Mouse (Mus musculus): ENCODE results near the gene Ccdc113. TPM values are rescaled to one million over a fixed set of nuclear protein-coding genes. Genes with fewer than 3 reads are reported as not detected.

Ccdc113 gene
- polyA plus RNA-seq, 1 experiment = not detected

DNA sequence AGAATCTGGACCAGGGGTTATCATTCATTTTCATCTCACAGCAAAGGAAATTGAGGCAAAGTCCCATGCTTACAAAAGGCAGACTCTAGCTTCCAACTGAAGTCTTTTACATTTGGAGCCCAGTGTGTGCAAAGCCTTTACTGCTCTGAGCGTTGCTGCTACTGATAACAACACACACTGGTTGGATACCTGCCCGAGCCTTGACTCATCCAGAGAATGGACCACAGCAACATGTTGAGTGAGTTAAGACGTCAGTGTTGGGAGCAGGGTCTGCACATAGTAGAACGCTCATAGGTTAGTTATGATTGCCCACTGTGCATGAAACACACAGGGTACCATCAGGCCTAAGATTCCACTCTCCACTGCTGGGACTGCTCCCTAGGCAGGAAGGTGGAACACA is 9.9 kb upstream of the Ccdc113 start:
- Histone ChIP-seq H3K27ac (ENCODE audit: insufficient read depth, low read depth, low read length) (no peak overlapping the region), H3K4me3 (ENCODE audit: insufficient read depth, low read depth, low read length) (no peak overlapping the region), H3K4me1 (ENCODE audit: control insufficient read depth, insufficient read depth, low read length) (no peaks in the 10 kb centered on the region)
- TF ChIP-seq POLR2A (IDR thresholded peaks at IDR 0.05; ENCODE audit: insufficient read depth, low read depth, low read length) = no peak
- no peak for TF ChIP-seq CTCF (IDR thresholded peaks at IDR 0.05; ENCODE audit: insufficient read depth, low read depth, low read length)
- WGBS = 90% methylated on average over 4 of the region's 4 CpGs

DNA sequence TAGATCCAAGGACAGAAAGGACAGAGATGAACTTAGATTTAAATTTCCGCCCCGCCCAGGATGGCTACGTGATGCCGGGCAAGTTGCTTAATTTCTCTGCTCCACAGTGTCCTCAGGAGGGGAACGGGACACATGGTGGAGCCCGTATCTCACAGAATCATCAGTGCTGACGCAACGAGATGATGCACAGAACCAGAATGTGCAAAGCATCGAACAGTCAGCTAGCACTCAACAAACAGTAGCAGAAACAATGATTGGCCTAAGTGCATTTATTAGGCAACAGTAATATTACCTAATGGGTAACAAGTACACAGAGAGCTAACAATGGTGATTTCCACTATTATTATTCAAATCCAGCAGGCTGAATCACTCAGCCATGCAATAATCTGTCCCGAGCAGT is 5.7 kb upstream of the Ccdc113 start:
- TF ChIP-seq POLR2A (IDR thresholded peaks at IDR 0.05; ENCODE audit: insufficient read depth, low read depth, low read length) (no peak), CTCF (IDR thresholded peaks at IDR 0.05; ENCODE audit: insufficient read depth, low read depth, low read length) (no peak)
- 76% methylated on average over 10 of the region's 10 CpGs for WGBS
- Histone ChIP-seq H3K4me1 (ENCODE audit: control insufficient read depth, insufficient read depth, low read length) (no peaks in the 10 kb centered on the region), H3K4me3 (ENCODE audit: insufficient read depth, low read depth, low read length) (no peak overlapping the region), H3K27ac (ENCODE audit: insufficient read depth, low read depth, low read length) (no peak overlapping the region)

DNA sequence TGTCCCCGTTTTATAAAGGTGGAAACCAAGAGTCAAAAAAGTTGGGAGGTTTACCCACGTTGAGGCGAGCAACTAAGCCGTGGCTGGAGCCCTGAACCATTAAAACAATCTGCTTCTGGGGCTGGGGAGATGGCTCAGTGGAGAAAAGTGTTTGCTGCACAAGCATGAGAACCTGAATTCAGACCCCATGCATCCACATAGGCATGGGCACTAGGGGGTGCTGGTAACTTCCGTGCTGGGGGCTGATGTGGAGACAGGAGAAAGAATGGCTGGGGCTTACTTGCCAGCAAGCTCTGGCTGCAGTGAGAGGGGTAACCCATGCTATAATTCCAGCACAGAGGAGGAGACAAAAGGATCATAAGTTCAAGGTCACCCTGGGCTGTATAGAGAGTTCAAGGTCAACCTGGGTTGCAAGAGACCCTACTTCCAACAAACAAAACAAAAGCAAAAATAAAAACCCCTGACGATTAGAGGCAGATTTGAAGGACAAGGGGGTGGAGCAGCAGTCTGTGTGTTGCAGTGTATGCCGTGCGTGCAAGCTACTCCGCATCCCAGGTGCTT is 5.1 kb upstream of the Ccdc113 start:
- TF ChIP-seq CTCF (IDR thresholded peaks at IDR 0.05; ENCODE audit: insufficient read depth, low read depth, low read length) (no peak), POLR2A (IDR thresholded peaks at IDR 0.05; ENCODE audit: insufficient read depth, low read depth, low read length) (no peak)
- Histone ChIP-seq H3K4me1 (ENCODE audit: control insufficient read depth, insufficient read depth, low read length) (peaks cover 1% of the 10 kb centered on the region), H3K4me3 (ENCODE audit: insufficient read depth, low read depth, low read length) (no peak overlapping the region), H3K27ac (ENCODE audit: insufficient read depth, low read depth, low read length) (no peak overlapping the region)
- 68% methylated on average over 9 of the region's 9 CpGs for WGBS

DNA sequence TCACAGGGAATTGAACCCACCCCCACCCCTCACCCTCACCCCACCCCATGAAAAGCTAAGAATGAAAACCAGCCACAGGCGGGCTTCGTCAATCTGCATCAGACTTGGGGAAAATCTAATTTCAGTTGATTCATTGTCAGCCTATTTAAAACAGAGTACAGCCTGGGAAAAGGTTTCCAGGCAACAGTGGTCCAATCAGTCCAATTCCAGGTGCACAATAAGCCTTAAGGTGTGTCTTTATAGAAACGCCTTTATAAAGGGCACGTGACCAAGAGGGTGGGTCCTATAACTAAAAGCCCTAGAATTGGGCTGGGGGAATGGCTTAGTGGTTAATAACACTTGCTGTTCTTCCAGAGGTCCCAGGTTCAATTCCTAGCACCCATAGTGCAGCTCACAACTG is 1.7 kb upstream of the Ccdc113 start:
- WGBS = 60% methylated on average over 4 of the region's 4 CpGs
- H3K27ac ChIP-seq (ENCODE audit: insufficient read depth, low read depth, low read length) = no peak overlapping the region
- no peak overlapping the region for H3K4me3 ChIP-seq (ENCODE audit: insufficient read depth, low read depth, low read length)
- H3K4me1 ChIP-seq (ENCODE audit: control insufficient read depth, insufficient read depth, low read length) = peaks cover 7% of the 10 kb centered on the region
- TF ChIP-seq CTCF (IDR thresholded peaks at IDR 0.05; ENCODE audit: insufficient read depth, low read depth, low read length) (no peak), POLR2A (IDR thresholded peaks at IDR 0.05; ENCODE audit: insufficient read depth, low read depth, low read length) (no peak)

DNA sequence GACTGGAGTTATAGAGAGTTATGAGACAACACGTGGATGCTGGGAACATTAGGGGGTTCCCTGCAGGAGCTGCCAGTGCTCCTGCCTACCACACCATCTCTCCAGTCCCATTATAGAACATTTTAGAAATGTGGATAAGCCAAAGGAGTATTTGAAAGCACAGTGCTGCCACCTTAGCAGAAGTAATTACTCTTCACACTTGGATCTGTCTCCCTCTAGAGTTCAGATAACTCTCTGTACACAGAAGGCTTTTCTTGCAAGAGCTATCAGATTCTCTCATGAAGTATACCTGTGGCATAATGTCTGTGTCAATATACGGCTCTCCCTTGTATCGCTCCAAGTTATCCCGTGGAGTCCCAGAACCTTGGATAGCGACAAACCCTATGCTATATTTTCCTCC is 5.6 kb downstream of the Ccdc113 start:
- TF ChIP-seq POLR2A (IDR thresholded peaks at IDR 0.05; ENCODE audit: insufficient read depth, low read depth, low read length) (no peak), CTCF (IDR thresholded peaks at IDR 0.05; ENCODE audit: insufficient read depth, low read depth, low read length) (no peak)
- no peak overlapping the region for H3K4me3 ChIP-seq (ENCODE audit: insufficient read depth, low read depth, low read length)
- whole genome bisulfite sequencing = 74% methylated on average over 5 of the region's 5 CpGs
- H3K4me1 ChIP-seq (ENCODE audit: control insufficient read depth, insufficient read depth, low read length) = no peaks in the 10 kb centered on the region
- H3K27ac ChIP-seq (ENCODE audit: insufficient read depth, low read depth, low read length) = no peak overlapping the region

DNA sequence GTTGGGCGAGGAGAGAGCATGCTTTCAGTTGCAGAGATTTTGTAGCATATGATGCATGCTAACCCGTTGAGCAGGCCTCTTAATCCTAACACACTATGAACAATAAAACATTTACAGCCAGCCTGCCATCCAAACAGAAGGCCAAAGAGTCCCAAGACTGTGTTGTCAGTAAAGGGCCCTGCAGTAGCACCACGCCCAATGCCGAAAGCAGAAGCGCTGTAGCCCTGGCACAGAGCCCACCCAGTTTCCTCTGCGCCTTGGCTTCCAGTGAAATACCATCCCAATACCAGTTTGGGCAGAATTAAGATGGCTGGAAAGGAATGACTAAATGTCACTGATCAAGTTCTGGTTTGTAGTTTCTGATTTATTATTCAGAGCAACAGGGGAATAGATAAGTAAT is 8.3 kb downstream of the Ccdc113 start:
- TF ChIP-seq CTCF (IDR thresholded peaks at IDR 0.05; ENCODE audit: insufficient read depth, low read depth, low read length) (no peak), POLR2A (IDR thresholded peaks at IDR 0.05; ENCODE audit: insufficient read depth, low read depth, low read length) (no peak)
- Histone ChIP-seq H3K4me3 (ENCODE audit: insufficient read depth, low read depth, low read length) (no peak overlapping the region), H3K4me1 (ENCODE audit: control insufficient read depth, insufficient read depth, low read length) (no peaks in the 10 kb centered on the region), H3K27ac (ENCODE audit: insufficient read depth, low read depth, low read length) (no peak overlapping the region)
- WGBS = 85% methylated on average over 6 of the region's 6 CpGs

DNA sequence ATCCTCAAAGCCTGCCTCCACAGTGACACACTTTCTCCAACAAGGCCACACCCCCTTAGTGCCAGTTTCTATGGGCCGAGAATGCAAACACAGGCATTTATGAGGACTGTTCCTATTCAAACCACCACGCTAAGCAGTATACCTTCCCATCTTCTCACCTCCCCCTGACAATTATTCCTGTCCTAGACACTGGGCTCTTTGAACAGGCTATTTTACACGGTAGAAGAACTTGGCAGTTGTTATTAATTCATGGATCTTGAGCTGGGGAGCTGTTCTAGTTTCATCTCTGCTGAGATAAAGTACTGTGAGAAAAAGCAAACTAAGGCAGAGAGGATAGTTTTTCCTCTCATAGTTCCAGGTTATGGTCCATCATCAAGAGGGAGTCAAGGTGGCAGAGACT is 9.2 kb downstream of the Ccdc113 start:
- Histone ChIP-seq H3K27ac (ENCODE audit: insufficient read depth, low read depth, low read length) (no peak overlapping the region), H3K4me1 (ENCODE audit: control insufficient read depth, insufficient read depth, low read length) (no peaks in the 10 kb centered on the region), H3K4me3 (ENCODE audit: insufficient read depth, low read depth, low read length) (no peak overlapping the region)
- TF ChIP-seq POLR2A (IDR thresholded peaks at IDR 0.05; ENCODE audit: insufficient read depth, low read depth, low read length) (no peak), CTCF (IDR thresholded peaks at IDR 0.05; ENCODE audit: insufficient read depth, low read depth, low read length) (no peak)
- 68% methylated on average over 3 of the region's 3 CpGs for WGBS

DNA sequence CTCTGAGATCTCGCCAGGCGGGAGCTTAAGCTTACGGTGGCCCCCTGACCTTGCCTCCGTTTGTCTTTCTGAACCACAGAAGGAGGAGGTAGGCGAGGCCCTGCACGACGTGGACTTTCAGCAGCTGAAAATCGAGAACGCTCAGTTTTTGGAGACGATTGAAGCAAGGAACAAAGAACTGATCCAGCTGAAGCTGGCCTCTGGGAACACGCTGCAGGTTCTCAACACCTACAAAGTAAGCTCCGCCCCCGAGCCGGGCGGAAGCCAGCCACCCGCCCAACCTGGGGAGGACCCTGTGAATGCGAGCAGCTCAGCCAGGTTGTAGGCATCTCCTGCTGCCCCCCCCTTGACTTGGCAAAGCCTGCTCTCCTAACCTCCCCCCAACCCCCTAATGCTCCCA is 11.9 kb downstream of the Ccdc113 start:
- Histone ChIP-seq H3K4me3 (ENCODE audit: insufficient read depth, low read depth, low read length) (no peak overlapping the region), H3K27ac (ENCODE audit: insufficient read depth, low read depth, low read length) (no peak overlapping the region), H3K4me1 (ENCODE audit: control insufficient read depth, insufficient read depth, low read length) (peaks cover 7% of the 10 kb centered on the region; the same call in 1 of the 2 replicates)
- TF ChIP-seq CTCF (IDR thresholded peaks at IDR 0.05; ENCODE audit: insufficient read depth, low read depth, low read length) (no peak), POLR2A (IDR thresholded peaks at IDR 0.05; ENCODE audit: insufficient read depth, low read depth, low read length) (no peak)
- WGBS = 90% methylated on average over 17 of the region's 17 CpGs

DNA sequence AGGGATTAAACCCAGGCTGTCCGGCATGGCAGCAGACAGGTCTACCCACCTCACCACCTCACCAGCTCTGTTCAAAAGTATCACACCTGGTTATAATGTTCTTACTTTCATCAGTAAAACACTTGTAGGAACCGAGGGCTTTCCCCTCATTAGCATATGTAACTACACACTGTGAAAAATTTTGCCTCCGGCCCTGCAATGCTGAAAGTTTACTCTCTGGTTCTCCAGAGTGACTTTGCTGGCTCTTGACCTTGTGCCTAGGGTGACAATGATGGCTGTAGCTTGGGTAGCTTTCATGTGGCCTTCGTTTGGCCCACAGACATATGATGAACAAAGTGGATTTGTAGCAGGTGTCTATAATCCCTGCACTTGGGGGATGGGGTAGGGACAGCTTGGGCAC is 13.1 kb downstream of the Ccdc113 start:
- 86% methylated on average over 4 of the region's 4 CpGs for WGBS
- Histone ChIP-seq H3K4me1 (ENCODE audit: control insufficient read depth, insufficient read depth, low read length) (peaks cover 7% of the 10 kb centered on the region; the same call in 1 of the 2 replicates), H3K27ac (ENCODE audit: insufficient read depth, low read depth, low read length) (no peak overlapping the region), H3K4me3 (ENCODE audit: insufficient read depth, low read depth, low read length) (no peak overlapping the region)
- TF ChIP-seq CTCF (IDR thresholded peaks at IDR 0.05; ENCODE audit: insufficient read depth, low read depth, low read length) (no peak), POLR2A (IDR thresholded peaks at IDR 0.05; ENCODE audit: insufficient read depth, low read depth, low read length) (no peak)

DNA sequence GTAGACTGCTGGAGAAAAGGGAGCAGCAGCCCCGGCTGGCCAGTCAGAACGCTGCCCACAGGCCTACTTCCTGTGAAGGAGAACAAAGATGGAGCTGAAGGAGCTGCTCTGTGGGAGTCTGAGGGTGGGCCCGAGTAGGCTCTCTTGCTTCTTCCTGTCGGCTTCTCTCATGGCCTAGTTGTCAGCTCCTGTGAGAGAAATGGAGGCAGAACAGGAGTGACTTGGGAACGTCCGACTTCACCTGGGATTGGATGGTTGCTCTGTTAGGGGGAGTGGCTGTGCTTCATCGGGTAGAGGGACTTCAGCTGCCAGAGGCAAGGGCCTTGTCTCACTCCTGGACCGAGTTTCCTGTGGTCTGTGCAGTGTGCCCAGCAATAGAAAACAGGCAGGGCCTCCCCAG is 14.0 kb downstream of the Ccdc113 start:
- TF ChIP-seq CTCF (IDR thresholded peaks at IDR 0.05; ENCODE audit: insufficient read depth, low read depth, low read length) (no peak), POLR2A (IDR thresholded peaks at IDR 0.05; ENCODE audit: insufficient read depth, low read depth, low read length) (no peak)
- WGBS = 64% methylated on average over 8 of the region's 8 CpGs
- Histone ChIP-seq H3K4me1 (ENCODE audit: control insufficient read depth, insufficient read depth, low read length) (peaks cover 7% of the 10 kb centered on the region; the same call in 1 of the 2 replicates), H3K4me3 (ENCODE audit: insufficient read depth, low read depth, low read length) (no peak overlapping the region), H3K27ac (ENCODE audit: insufficient read depth, low read depth, low read length) (no peak overlapping the region)
